Mouse (Mus musculus): ENCODE results near the gene Nadsyn1.

- no peak for TF ChIP-seq CTCF (conservative IDR thresholded peaks at IDR 0.05; ENCODE audit: low read length)
- no peak for TF ChIP-seq POU5F1 (IDR thresholded peaks at IDR 0.05; ENCODE audit: borderline replicate concordance, low read length)
These were observed 65.0 kb downstream of the Nadsyn1 start for GRCm38 (mm10) chr7:143757696-143758095.

Data from E14TG2a.4 (cell line).